Mouse (Mus musculus) layer of hippocampus, postnatal 25 days (tissue): Measurements from ENCODE around the gene Trim40. TPM values are rescaled to one million over a fixed set of nuclear protein-coding genes. Genes with fewer than 3 reads are reported as not detected.

Experiments
- DNase-seq, 2 experiments: peaks; one replicate each; pipeline ENCODE4 v3.0.0; 2022; ENCODE audit warnings: mixed read lengths in 2 of 2, low spot score in 1 of 2; ENCODE audit errors: extremely low spot score in 1 of 2
- total RNA-seq, 2 experiments: library from RNA; stranded (reverse); gene quantifications; 2 replicates each; pipeline ENCODE4 v1.2.3; 2021

The Trim40 gene
- total RNA-seq: not detected

DNA sequence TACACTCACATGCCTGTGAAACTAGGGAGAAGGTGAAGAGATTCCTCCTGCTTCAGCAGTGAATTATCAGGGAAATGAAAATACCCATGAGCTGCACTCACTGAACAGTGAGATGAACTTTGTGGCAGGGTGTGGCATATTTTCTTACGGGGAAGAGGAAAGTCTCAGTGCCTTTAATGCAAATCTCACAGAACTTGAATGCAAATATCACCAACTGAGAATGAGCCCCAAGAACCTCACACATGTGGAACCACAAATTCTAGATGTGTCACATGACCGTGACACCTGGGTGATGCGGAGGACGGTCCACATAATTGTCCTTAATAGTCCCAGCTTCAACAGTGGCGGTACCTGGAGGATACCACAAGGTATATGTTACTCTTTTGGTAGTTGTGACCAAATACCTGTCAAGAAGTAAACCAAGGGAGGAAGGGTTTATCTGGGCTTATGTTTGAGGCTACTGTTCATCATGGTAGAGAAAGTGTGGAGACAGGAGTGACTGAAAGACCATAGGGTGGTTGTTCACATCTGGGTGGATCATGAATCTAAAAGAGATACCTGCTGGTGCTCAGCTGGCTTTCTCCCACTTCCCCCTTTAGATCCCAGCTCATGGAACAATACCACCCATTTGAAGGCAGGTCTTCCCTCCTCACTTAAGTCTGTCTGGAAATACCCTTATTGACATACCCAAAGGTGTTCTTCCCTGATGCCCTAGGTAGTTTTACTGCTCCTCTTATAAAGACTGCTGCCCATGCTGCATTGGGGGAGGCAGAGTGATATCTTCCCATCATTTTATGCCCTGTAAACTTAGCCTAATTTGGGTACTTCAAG lies at the start of gene Trim40:
Gene Trim40, minus strand, starts transcription at position 51 of the 831 bp plus-strand sequence.
- no peak for DNase-seq

DNA sequence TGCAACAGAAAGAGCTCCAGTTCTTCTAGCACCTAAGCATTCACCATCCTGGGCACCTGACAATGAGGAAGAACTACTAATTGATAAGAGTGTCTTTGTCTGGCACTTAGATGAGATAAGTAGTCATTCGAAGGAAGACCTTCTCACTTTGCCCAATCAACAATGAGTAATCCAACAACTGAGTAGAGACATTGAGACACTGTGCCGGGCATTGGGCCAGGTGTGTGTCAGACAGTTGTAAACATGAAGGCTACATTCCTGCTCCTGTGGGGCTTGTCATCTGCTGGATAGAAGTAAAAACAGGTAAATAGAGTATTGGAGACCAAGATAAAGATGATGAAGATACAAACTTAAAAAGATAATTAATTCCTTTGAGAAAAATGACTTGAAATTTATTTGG lies 48.1 kb upstream of the Trim40 start:
- DNase-seq: no peak

DNA sequence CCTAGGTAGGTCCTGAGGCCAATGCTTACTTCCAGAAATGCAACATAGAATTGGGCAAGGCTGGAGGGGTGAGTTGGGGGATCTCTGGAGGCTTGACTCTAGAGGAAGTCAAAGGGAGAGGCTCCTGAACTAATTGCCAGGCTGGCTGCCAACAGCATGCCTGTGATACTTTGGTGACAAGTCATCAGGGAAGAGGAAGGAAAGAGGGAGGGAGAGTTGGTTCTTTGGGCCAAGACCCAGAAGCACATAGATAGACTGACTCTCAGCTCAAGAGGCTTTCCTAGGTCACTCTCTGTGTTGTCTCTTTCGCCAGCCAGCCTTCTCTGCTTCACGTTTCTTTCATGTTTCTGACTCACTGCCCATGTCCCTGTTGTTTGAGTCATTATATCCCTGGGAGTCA lies 41.9 kb upstream of the Trim40 start:
- DNase-seq: no peak

DNA sequence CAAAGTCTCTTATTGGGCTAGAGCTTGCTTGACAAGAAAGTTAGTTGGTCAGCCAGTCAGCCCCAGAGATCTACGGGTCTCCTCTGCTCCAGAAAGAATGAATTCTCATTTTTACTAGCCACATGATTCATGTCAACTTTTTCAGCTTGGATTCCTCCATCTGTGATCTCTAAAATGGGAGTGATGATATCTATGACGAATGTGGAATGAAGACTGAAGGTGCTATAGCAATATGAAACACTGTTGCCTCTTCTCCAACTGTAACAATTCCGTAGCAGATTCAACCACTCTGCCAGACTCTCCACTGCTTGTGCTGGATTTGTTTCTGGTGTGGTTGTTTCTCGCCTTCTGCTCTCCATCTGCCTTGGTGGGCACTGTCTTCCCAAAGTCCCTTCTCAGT lies 41.2 kb upstream of the Trim40 start:
- DNase-seq: no peak

DNA sequence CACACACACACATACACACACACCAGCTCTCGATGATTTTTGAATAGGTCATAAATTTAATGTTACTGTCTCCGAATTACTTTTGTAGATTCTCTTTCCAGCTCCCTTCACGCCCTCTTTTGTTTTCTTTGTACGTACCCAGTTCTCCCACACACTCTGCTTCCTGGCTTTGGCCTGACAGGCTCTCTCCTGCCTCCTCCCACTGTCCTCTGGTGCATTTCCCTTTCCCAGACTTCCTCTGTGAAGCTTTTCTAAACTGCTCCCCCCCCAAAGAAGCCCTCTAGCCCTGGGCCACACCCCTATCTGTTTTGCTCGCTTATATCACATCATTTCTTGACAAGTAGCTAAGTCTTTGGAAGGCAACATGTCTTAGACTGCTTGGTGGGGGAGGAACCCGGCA lies 40.3 kb upstream of the Trim40 start:
- DNase-seq: no peak

DNA sequence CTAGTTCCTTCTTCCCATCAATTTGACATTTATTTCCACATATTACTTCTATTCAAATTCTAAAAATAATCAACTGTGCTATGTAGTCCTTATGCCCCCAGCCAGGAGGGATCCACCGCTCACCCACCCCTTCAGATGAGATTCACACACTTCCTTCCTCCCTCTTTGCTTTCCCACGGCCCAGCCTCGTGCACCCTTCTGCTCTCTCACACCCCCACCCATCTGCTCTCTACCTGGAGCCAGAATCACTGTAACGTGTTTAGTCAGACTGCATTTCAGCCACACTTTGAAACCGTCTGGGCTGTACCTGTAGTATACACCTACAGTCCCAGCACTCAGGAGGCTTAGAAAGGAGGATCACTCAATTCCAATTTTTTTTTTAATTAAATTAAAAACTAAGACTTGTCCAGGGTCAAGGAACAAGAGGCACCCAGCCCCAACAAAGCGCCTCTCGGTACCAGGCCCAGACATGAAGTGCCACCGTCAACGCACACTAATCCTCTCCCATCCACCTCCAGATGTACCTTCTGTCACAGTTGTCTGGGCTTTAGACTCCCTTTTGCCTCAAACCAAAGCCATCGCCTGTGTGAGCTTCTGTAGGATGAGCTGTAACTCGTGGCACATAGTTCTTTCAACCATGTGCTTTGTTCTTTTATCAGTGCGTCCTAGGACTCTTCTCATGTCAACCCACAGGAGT lies 39.5 kb upstream of the Trim40 start:
- no peak for DNase-seq

DNA sequence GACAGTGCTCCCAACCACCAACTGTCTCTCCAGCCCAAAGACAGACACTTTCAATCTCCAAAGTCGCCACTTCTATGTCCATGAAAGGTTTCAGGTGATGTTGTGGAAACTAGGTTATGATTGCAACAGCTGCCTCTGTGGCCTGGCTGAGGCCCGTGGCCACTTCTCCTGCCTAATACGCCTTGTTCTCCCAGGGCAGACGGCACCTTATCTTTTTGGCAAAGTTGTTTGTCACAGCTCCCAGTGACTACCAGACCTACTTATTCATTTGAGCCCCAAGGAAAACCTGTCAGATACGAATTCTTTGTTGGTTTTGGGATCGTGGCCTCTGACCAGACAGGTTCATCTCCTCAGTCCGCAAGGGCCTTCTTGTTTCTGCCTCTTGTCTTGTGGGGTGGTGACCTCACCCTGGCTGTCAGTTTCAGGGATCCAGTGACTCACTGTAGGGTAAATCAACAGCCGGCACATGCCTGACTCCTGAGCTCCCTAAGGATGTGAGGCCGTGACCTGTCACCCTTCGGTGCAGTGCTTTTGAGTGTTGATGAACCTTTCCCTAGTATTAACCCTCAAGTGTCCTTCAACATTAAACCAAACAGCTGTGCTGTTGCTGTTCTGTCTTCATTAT lies 37.7 kb upstream of the Trim40 start:
- no peak for DNase-seq

DNA sequence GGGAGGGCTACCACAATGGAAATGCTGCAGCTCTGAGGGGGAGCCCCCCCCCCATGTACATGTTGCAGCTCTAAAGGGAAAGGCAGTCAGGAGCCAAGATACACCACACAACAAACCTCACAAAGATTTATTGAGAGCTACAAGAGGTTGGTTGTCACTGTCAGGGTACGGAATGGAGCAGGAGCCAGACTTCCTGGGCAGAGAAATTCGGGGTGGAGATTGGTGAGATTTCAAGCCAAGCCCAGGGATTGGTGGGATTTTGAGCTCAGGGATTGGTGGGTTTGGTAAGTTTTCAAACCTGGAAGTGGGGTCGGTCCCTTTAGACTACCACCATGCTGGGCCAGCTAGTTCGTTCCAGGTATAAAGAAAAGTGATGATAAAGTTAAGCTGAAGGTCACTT lies 33.6 kb upstream of the Trim40 start:
- no peak for DNase-seq

DNA sequence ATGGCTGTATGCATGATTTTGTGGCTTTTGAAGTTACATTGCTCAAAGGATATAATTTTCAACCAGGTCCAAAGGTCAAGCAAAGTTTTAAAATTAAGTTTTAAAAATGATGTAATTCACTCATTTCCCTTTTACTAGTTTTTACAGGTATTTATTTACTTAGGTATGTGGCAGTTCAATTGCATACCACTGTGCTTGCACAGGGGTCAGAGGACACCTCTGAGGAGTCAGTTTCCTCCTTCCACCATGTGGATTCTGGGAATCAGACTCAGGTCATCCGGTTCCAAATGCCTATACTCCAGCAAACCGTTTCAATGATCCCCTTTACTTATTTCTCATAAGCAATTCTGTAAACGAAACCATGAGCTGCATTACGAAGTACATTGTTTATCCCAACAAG lies 32.8 kb upstream of the Trim40 start:
- DNase-seq: no peak

DNA sequence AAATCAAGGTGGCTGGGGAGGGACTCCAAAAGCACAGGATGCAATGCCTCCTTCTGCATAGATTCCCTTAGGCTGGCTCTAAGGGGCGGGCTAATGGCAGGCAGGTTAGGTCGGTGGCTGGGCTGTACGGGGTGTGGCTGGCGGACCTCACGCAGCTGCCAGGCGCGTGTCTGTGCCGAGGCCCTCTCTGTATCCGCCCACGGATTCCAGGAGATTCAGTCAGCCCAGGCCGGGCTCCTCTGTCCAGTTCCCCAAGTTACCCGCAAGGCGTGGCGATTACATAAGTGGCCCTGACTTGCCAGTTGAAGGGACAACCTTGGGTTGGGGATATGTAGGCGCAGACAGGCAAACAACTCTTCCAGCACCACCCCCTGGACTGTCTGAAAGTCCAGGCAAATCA lies 30.3 kb upstream of the Trim40 start:
- no peak for DNase-seq

DNA sequence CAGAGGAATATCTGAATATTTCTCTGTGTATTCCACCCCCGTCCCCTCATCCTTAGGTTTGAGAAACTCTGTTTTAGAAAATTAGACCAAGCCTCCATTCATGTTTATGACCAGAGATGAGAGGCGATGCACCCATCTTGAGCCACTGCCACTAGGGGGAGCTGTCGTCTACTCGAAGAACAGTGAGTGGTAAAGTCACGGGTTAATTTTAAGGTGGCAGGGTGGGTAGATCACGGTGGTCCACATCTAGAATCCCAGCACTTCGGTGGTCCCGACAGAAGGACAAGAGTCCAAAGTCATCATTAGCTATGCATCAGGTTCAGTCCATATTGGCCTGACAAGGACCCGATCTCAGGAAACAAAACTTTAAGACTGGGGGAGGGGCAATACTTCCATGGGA lies 25.2 kb upstream of the Trim40 start:
- DNase-seq: peak; percentile 51 to 83

DNA sequence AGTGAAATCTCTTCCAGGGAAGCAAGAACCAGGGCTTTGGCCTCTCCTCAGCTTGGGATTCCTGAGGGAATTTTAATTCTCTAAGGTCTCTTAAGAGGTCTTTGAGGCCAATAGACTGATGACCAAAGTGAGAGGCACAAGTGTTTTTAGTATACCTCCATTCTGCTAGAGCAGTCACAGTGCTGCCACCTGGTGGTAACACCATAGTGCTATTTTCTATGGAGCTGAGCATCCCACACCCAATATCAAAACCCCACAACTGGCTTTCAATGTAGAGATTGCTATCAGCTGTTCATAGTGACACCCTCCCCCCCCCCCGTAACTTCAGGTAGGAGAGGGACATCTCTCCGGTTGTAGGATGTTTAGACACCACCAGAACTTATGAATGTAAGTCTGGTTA lies 24.2 kb upstream of the Trim40 start:
- DNase-seq: peak; percentile 60 to 89

DNA sequence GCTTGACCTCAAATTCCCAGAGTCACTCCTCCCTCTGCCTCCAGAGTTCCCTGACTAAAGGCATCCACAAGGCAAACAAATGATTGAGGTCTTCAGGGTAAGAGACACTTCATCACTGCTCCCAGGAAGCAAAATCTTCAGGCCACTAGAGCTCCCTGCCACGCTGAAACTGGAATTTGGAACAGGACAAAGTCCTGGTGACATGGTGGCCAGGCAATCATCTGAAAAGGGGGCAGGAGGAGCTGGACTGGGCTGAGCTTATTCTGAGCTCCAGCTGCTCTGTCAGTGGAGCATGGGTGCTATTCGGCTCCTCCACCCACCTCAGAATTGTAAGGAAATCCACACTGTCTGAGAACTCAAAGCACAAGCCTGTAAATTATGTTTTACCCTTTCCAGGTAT lies 22.1 kb upstream of the Trim40 start:
- DNase-seq: no peak

DNA sequence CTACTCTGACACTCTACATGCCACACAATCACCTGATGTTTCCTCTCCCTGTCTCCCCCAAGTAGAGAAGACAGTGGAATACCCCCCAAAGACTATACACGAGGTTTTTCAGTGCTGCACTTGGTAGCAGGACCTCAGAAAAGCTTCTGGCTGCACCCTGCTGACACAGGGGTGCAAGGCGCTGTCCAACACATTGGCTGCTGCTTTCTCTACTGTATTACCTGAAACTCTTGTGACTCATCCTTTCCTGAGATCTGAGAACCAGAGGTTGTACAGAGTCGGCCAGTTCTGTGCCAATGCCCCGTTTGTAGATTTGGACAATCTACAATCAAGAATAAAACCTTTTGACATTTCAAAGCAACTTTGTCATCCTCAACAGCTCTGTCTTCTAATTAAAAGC lies 19.9 kb upstream of the Trim40 start:
- no peak for DNase-seq

DNA sequence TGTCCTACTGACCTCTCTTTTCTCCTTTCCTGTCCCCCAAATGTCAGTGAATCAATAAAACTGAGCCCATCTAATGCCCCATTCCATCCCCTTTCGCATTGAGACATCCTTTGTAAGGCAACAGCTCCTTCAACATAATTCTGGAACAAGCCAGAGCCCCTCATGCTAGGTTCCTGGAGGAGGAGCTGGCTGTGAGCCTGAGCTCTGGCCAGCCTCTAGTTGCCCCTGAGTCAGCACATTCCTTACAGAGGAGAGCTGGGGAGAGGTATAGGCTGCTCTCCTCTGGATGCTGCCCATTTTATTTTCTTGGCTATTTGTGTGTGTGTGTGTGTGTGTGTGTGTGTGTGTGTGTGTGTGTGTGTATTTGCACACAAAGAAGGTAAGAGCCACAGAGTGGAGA lies 18.3 kb upstream of the Trim40 start:
- DNase-seq: no peak

DNA sequence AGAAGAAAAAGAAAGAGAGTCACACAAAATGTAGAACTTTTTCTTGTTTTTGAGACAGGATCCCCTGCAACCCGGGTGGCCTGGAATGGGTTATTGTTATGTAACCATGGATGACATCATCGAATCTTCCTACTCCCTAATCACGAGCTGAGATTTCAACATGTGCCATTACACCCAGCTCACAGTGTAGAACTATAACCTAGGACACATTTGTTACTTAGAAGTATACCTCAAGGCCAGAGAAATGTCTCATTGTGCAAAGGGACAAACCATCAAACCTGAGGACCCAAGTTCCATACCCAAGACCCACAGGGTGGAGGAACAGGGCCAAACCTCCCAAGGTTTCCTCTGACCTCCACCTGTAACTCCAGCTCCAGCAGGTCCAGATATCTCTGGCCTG lies 13.7 kb upstream of the Trim40 start:
- no peak for DNase-seq

DNA sequence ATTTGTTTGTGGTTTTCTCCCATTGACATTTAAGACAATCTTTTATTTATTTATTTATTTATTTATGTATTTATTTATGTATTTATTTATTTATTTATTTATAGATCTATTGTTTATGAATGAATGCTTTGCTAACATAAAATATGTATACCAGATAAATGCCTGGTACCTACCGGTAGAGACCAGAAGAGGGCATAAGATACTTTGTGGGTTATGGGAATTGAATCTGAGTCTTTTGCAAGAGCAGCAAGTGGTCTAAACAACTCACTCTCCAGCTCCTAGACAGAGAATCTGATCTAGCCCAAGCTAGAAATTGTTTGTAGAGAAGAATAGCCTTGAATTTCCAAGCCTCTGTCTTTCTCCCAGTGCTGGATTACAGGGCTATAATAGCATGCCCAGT lies 10.8 kb upstream of the Trim40 start:
- DNase-seq: no peak

DNA sequence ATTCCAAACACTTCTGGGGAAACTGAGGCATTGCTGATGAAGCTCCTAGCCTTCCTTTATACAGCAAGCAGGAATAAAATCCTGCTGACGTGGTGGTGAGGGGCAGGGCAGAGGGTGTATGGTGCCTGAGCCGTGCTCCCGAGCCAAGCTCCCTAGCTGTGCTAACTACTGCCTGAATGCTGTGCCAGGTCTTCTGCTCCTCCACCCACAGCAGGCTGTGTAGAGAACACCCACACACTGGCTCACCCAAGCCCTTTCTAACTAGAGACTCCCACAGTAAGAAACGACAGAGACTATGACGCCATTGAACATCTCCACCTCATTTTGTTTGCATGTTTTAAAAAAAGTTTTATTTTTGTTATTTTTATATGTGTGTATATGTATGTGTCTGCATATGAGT lies 10.1 kb upstream of the Trim40 start:
- no peak for DNase-seq

DNA sequence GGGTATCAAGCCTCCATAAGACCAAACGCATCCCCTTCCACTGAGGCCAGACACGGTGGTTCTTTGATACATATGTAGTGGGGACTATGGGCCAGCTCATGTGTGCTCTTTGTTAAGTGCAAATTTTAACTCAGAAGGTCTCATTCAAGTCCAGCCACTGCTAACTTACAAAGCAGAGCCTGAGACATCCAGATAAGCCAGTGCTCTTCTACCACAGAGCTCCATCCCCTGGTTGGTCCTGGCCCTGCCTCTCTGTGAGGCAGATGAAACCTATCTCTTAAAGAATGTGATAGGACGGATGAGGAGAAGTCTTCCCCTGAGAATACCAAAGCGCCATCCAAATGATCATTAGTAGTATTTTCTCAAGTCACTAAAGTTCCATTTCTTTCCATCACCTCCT lies 9.5 kb upstream of the Trim40 start:
- no peak for DNase-seq

DNA sequence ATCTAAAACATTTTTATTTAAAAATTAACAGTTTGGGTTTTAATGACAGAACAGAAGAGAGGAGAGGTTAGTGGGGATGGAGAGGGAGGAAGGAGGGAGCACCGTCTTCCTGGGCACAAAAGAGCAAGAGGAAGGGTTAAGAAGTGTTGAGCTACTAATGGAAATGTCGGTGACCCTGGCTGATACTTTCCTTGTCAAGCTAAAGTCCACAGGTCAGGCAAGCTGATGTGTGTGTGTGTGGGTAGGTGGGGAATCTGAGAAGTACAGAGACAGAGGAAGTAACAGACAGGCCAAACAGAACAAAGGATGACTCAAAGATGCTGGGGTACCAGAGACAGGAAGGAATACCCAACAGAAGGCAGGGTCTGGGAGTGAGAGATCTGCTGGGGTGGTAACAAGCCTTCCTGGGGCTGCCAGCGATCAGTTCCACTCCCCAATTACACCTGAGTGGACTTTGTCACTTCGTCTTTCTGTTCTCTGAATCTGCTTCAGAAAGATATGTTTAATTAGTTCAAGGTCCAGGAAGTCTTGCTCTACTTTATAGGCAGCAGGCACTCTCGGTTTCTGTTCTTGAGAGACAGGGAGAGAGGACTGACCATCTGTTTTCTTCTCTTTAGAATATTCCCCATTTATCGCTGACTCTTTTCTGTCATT lies 7.8 kb upstream of the Trim40 start, which contains the start of gene Trim31:
Gene Trim31, plus strand, starts transcription at position 567 of the 654 bp plus-strand sequence.
- no peak for DNase-seq

DNA sequence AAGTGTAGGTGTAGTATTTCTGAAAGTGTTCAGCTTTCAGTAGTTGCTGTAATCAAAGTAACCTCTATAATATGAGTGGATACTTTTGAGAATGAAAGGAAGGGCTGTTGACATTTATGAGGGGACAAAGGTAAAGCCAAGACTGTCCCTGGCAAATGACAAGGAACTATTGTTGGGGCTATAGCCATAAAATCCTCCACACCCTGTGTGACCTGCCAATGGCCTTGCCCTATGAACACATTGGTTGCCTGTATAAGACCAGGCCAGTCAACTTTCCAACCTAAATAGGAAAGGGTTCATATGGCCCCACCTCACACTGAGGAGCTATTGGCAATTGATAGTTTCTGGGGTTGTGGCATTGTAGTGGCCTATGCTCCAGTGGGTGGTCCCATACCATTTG lies 7.1 kb upstream of the Trim40 start:
- no peak for DNase-seq
